Mouse (Mus musculus): Measurements from ENCODE around the gene Krt20.

- TF ChIP-seq CTCF (IDR thresholded peaks at IDR 0.05; ENCODE audit: borderline replicate concordance, extremely low read depth, insufficient read depth, insufficient read length) (no peak), POLR2A (IDR thresholded peaks at IDR 0.05; ENCODE audit: borderline replicate concordance, extremely low read depth, insufficient read depth, insufficient read length, poor library complexity, severe bottlenecking) (no peak)
Measured at GRCm38 (mm10) chr11:99398832-99399231, 39.1 kb downstream of the Krt20 start.
